Mouse (Mus musculus): ENCODE results near the gene Ffar2. TPM values are rescaled to one million over a fixed set of nuclear protein-coding genes. Genes with fewer than 3 reads are reported as not detected.
A peak's percentile ranks its signal among the peaks of the same experiment; 100 is the strongest.

Ffar2 gene
- polyA plus RNA-seq (2015; fragmentation: Nextera tagmentation; extraction: Ambion mirVana) = 0.10 and 0.25 TPM in 2 replicates

DNA sequence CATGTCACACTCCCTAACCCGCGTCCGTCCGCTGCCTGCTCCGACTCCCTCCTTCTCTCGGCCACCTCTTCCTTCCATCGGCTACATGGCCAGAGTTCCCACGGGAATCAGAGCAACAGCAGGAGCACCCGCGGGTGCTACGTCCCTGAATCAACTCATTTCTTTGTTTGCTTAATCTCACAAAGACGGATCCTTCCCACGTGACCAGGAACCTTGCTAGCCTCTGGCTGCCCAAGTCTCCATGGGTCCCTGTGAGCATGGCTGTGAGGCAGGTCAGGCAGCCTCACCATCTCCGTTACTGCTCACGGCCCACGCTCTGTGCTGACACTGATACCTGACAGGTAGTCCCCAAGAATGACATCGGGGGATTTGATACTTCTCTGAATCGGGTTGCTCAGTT lies at the start of gene Ffar2:
Gene Ffar2, minus strand, starts transcription at position 101 of the 400 bp plus-strand sequence.
- Histone ChIP-seq H3K9ac (ENCODE audit: low read depth, low read length) (no peak within 1 kb of the TSS), H3K9me3 (ENCODE audit: control insufficient read depth, low read length) (no peaks in the 10 kb centered on the region), H3K4me3 (ENCODE audit: low read length) (no peak within 1 kb of the TSS), H3K36me3 (ENCODE audit: control insufficient read depth, insufficient read depth, low read length) (no peaks in the 10 kb centered on the region), H3K4me2 (ENCODE audit: low read length) (no peak within 1 kb of the TSS), H3K27ac (ENCODE audit: low read depth, low read length) (no peak within 1 kb of the TSS), H3K27me3 (replicated peaks; ENCODE audit: control insufficient read depth, insufficient read depth, low read length) (0 out of 2 replicates have a peak, but pooled peaks cover 2% of the 10 kb centered on the region), H3K4me1 (ENCODE audit: control insufficient read depth, insufficient read depth, low read depth, low read length) (no peaks in the 10 kb centered on the region)
- WGBS = 92% methylated on average over 18 of the region's 18 CpGs
- no peak for ATAC-seq

DNA sequence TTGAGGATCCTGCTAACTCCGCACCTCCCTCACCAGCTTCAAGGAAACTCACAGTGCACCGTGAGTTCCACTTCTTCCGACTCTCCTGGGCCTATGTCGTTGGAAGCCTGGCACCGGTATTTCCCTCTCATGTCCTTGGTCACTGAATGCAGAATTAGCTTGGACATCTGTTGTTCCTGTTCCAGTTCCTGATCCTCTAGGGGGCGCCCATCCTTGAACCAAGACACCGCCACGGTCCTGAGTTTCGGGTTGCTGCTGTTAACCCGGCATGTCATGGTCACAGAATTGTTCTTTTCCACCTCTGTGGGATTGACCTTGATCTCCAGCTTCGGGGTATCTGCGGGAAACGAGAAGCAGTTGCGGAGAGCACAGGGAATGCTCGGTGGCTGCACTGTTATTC lies 49.5 kb upstream of the Ffar2 start:
- H3K9ac ChIP-seq (ENCODE audit: low read depth, low read length) = no peak overlapping the region
- 22% methylated on average over 15 of the region's 15 CpGs for WGBS
- H3K27ac ChIP-seq (ENCODE audit: low read depth, low read length) = no peak overlapping the region
- H3K36me3 ChIP-seq (ENCODE audit: control insufficient read depth, insufficient read depth, low read length) = no peaks in the 10 kb centered on the region
- H3K4me1 ChIP-seq (ENCODE audit: control insufficient read depth, insufficient read depth, low read depth, low read length) = no peaks in the 10 kb centered on the region
- H3K4me3 ChIP-seq (ENCODE audit: low read length) = no peak overlapping the region
- ATAC-seq = no peak
- H3K9me3 ChIP-seq (ENCODE audit: control insufficient read depth, low read length) = no peaks in the 10 kb centered on the region
- H3K4me2 ChIP-seq (ENCODE audit: low read length) = peak overlapping the region; percentile 42
- no peaks in the 10 kb centered on the region; the same call in 1 of the 2 replicates for H3K27me3 ChIP-seq (replicated peaks; ENCODE audit: control insufficient read depth, insufficient read depth, low read length)

DNA sequence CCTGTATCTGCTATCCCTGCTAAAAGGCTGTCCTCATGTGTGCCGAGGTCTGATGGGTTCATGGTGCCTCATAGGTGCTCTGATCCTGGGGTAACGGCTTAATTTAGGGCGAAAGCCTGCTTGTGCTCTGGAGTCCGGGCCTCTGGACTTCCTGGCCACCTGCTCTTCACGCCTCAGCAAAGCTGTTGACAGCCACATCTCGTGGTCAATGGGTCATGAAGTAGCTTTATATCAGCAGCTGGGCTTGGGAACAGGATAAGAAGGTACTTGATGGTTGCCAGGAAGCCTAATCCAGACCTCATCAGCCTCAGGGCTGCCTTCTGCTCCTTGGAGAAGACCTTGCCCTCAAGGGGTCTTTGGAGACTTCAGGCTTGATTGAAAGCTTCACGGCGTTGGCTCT lies 39.8 kb upstream of the Ffar2 start:
- H3K36me3 ChIP-seq (ENCODE audit: control insufficient read depth, insufficient read depth, low read length) = no peaks in the 10 kb centered on the region
- H3K9me3 ChIP-seq (ENCODE audit: control insufficient read depth, low read length) = no peaks in the 10 kb centered on the region
- WGBS = 70% methylated on average over 8 of the region's 8 CpGs
- no peak for ATAC-seq
- no peaks in the 10 kb centered on the region for H3K27me3 ChIP-seq (replicated peaks; ENCODE audit: control insufficient read depth, insufficient read depth, low read length)
- H3K4me3 ChIP-seq (ENCODE audit: low read length) = no peak overlapping the region
- no peak overlapping the region for H3K9ac ChIP-seq (ENCODE audit: low read depth, low read length)
- no peak overlapping the region for H3K4me2 ChIP-seq (ENCODE audit: low read length)
- H3K27ac ChIP-seq (ENCODE audit: low read depth, low read length) = no peak overlapping the region
- H3K4me1 ChIP-seq (ENCODE audit: control insufficient read depth, insufficient read depth, low read depth, low read length) = 0 out of 2 replicates have a peak, but pooled peaks cover 2% of the 10 kb centered on the region

DNA sequence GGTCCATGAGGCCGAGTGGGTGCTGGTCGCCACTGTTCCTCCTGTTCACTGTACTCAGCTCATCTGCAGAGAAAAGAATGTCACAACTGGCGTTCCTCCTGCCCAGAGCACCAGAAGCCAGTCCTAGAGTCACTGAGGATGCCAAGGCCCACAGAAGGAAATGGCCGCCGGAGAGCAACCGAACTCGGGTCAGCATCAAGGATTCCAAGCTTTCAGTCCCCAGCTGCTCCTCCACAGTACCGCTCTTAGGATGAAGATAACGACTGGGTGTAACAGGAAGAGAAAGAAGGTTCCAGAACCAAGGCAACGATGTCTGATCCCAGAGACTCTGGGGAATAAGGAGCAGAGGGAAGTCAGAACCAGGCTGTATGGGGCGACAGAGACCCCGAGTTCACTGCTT lies 37.9 kb upstream of the Ffar2 start, which contains the start of gene Ffar1:
Gene Ffar1, minus strand, starts transcription at position 101 of the 400 bp plus-strand sequence.
- no peak for ATAC-seq
- H3K4me3 ChIP-seq (ENCODE audit: low read length) = no peak within 1 kb of the TSS
- WGBS = 91% methylated on average over 12 of the region's 12 CpGs
- no peak within 1 kb of the TSS for H3K9ac ChIP-seq (ENCODE audit: low read depth, low read length)
- no peaks in the 10 kb centered on the region for H3K36me3 ChIP-seq (ENCODE audit: control insufficient read depth, insufficient read depth, low read length)
- 0 out of 2 replicates have a peak, but pooled peaks cover 2% of the 10 kb centered on the region for H3K4me1 ChIP-seq (ENCODE audit: control insufficient read depth, insufficient read depth, low read depth, low read length)
- no peaks in the 10 kb centered on the region for H3K9me3 ChIP-seq (ENCODE audit: control insufficient read depth, low read length)
- H3K4me2 ChIP-seq (ENCODE audit: low read length) = no peak within 1 kb of the TSS
- no peaks in the 10 kb centered on the region for H3K27me3 ChIP-seq (replicated peaks; ENCODE audit: control insufficient read depth, insufficient read depth, low read length)
- no peak within 1 kb of the TSS for H3K27ac ChIP-seq (ENCODE audit: low read depth, low read length)

DNA sequence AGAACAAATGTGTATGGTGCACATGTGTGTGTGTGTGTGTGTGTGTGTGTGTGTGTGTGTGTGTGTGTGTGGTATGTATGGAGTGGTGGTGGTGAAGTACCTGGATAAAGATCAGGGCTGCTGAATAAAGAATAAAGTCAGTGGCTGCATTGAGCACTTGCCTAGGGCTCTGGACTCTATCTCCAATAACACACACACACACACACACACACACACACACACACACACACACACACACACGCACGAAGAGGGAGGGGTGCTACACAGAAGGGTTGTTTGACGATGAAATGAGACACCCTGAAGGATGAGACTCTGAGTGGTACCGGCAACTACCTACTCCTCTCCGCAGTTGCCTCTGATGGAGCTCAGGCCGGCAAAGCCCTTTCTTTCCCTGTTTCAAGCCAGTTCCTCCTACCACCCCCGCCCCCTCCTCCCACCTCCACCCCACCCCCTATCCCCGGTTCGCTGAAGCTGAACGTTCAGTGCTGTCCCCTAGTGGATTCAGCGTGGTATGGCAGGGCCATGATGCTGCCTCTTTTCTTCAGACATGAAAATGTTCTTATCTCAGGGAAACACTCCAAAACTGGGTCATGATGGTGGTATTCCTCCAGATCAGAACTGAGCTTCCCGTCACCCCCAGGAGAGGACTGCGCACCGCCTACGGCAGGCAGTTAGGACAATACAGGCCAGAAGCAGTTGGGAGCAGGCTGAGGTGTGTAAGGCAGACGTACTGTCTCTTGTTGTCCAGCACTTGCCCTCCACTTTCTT lies 36.2 kb upstream of the Ffar2 start:
- WGBS = 11% methylated on average over 14 of the region's 16 CpGs

GRCm38 (mm10) chr7:30859290-30859634 lies 35.7 kb upstream of the Ffar2 start:
- H3K27ac ChIP-seq (ENCODE audit: low read depth, low read length) = no peak overlapping the region
- no peaks in the 10 kb centered on the region for H3K27me3 ChIP-seq (replicated peaks; ENCODE audit: control insufficient read depth, insufficient read depth, low read length)
- H3K9me3 ChIP-seq (ENCODE audit: control insufficient read depth, low read length) = no peaks in the 10 kb centered on the region
- 0 out of 2 replicates have a peak, but pooled peaks cover 2% of the 10 kb centered on the region for H3K4me1 ChIP-seq (ENCODE audit: control insufficient read depth, insufficient read depth, low read depth, low read length)
- H3K9ac ChIP-seq (ENCODE audit: low read depth, low read length) = no peak overlapping the region
- no peak overlapping the region for H3K4me3 ChIP-seq (ENCODE audit: low read length)
- no peaks in the 10 kb centered on the region for H3K36me3 ChIP-seq (ENCODE audit: control insufficient read depth, insufficient read depth, low read length)
- no peak overlapping the region; the same call in 1 of the 2 replicates for H3K4me2 ChIP-seq (ENCODE audit: low read length)
- ATAC-seq = peak; percentile 79

More for the DNA sequence above, 36.2 kb upstream of the Ffar2 start:
- Histone ChIP-seq H3K36me3 (ENCODE audit: control insufficient read depth, insufficient read depth, low read length) (no peaks in the 10 kb centered on the region), H3K27me3 (replicated peaks; ENCODE audit: control insufficient read depth, insufficient read depth, low read length) (no peaks in the 10 kb centered on the region), H3K27ac (ENCODE audit: low read depth, low read length) (peak overlapping the region; percentile 51; the same call in 1 of the 2 replicates), H3K4me1 (ENCODE audit: control insufficient read depth, insufficient read depth, low read depth, low read length) (0 out of 2 replicates have a peak, but pooled peaks cover 2% of the 10 kb centered on the region), H3K9ac (ENCODE audit: low read depth, low read length) (peak overlapping the region; percentile 51), H3K4me2 (ENCODE audit: low read length) (peak overlapping the region; percentile 53), H3K9me3 (ENCODE audit: control insufficient read depth, low read length) (no peaks in the 10 kb centered on the region), H3K4me3 (ENCODE audit: low read length) (peak overlapping the region; percentile 31)
- peak; percentile 81 for ATAC-seq

DNA sequence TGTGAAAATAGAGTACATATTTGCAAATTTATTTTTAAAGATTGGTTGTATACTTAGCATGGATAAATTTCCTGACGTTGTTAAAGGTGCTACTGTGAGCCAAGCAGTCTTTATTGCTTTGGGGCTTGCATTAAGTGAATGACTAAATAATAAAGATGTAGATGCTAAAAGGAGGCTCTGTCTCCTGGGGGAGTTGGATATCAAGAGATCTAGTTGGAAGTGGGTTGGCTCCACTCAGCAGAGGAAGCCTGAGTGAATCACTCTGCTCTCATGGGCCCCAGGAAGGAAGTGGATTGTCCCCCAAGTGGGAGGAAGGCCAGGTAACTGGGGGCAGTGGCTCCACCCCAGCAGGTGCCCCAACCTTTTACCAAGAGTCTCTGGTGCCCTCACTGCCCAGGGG lies 34.2 kb upstream of the Ffar2 start:
- H3K9ac ChIP-seq (ENCODE audit: low read depth, low read length) = no peak overlapping the region
- ATAC-seq = no peak

GRCm38 (mm10) chr7:30856078-30856477 lies 32.5 kb upstream of the Ffar2 start, which contains the start of gene Ffar3:
Gene Ffar3, minus strand, starts transcription at chr7:30856178.
- H3K4me1 ChIP-seq (ENCODE audit: control insufficient read depth, insufficient read depth, low read depth, low read length) = 0 out of 2 replicates have a peak, but pooled peaks cover 2% of the 10 kb centered on the region
- H3K4me3 ChIP-seq (ENCODE audit: low read length) = no peak within 1 kb of the TSS
- no peaks in the 10 kb centered on the region for H3K9me3 ChIP-seq (ENCODE audit: control insufficient read depth, low read length)
- no peaks in the 10 kb centered on the region for H3K27me3 ChIP-seq (replicated peaks; ENCODE audit: control insufficient read depth, insufficient read depth, low read length)
- H3K9ac ChIP-seq (ENCODE audit: low read depth, low read length) = no peak within 1 kb of the TSS
- no peaks in the 10 kb centered on the region for H3K36me3 ChIP-seq (ENCODE audit: control insufficient read depth, insufficient read depth, low read length)
- H3K27ac ChIP-seq (ENCODE audit: low read depth, low read length) = no peak within 1 kb of the TSS
- H3K4me2 ChIP-seq (ENCODE audit: low read length) = no peak within 1 kb of the TSS
- no peak for ATAC-seq
- WGBS = 84% methylated on average over 6 of the region's 6 CpGs

More for the DNA sequence above, 34.2 kb upstream of the Ffar2 start:
- H3K27ac ChIP-seq (ENCODE audit: low read depth, low read length) = no peak overlapping the region
- WGBS = 71% methylated on average over 1 of the region's 1 CpGs
- H3K27me3 ChIP-seq (replicated peaks; ENCODE audit: control insufficient read depth, insufficient read depth, low read length) = no peaks in the 10 kb centered on the region
- no peaks in the 10 kb centered on the region for H3K9me3 ChIP-seq (ENCODE audit: control insufficient read depth, low read length)
- H3K4me3 ChIP-seq (ENCODE audit: low read length) = no peak overlapping the region
- H3K4me2 ChIP-seq (ENCODE audit: low read length) = no peak overlapping the region
- 0 out of 2 replicates have a peak, but pooled peaks cover 2% of the 10 kb centered on the region for H3K4me1 ChIP-seq (ENCODE audit: control insufficient read depth, insufficient read depth, low read depth, low read length)
- no peaks in the 10 kb centered on the region for H3K36me3 ChIP-seq (ENCODE audit: control insufficient read depth, insufficient read depth, low read length)

- WGBS = 86% methylated on average over 1 of the region's 1 CpGs
- H3K27me3 ChIP-seq (replicated peaks; ENCODE audit: control insufficient read depth, insufficient read depth, low read length) = no peaks in the 10 kb centered on the region
Observed at GRCm38 (mm10) chr7:30851421-30851820, 27.8 kb upstream of the Ffar2 start.

More at GRCm38 (mm10) chr7:30851421-30851820, 27.8 kb upstream of the Ffar2 start:
- no peak for ATAC-seq
- Histone ChIP-seq H3K9ac (ENCODE audit: low read depth, low read length) (no peak overlapping the region), H3K4me1 (ENCODE audit: control insufficient read depth, insufficient read depth, low read depth, low read length) (no peaks in the 10 kb centered on the region), H3K4me2 (ENCODE audit: low read length) (no peak overlapping the region), H3K27ac (ENCODE audit: low read depth, low read length) (no peak overlapping the region), H3K4me3 (ENCODE audit: low read length) (no peak overlapping the region), H3K9me3 (ENCODE audit: control insufficient read depth, low read length) (no peaks in the 10 kb centered on the region), H3K36me3 (ENCODE audit: control insufficient read depth, insufficient read depth, low read length) (no peaks in the 10 kb centered on the region)

All from hindbrain, embryonic 16.5 days (tissue).